Mouse (Mus musculus) hindbrain, embryonic 10.5 days (tissue): ENCODE measurements around the gene Cldn3. TPM values are rescaled to one million over a fixed set of nuclear protein-coding genes. Genes with fewer than 3 reads are reported as not detected.
"Not testable (repeated sequence)": the region's sequence is repeated elsewhere in the genome, so short reads cannot be mapped to it uniquely, and the experiment has no call there.

ENCODE experiments used
- DNase-seq: peaks from one replicate; pipeline ENCODE4 v3.0.0-alpha.2; 2017; ENCODE audit warnings: low spot score
- H3K27ac ChIP-seq: fragments of 300-500 bp; sonication (generic); 2 replicates; pipeline ENCODE4 v1.5.1; 2016; ENCODE audit warnings: mild to moderate bottlenecking, moderate library complexity
- H3K27me3 ChIP-seq: fragments of 300-500 bp; sonication (generic); 2 replicates; pipeline ENCODE4 v1.6.1; 2016; ENCODE audit warnings: mild to moderate bottlenecking; ENCODE audit not compliant: poor library complexity, insufficient read depth, severe bottlenecking
- H3K36me3 ChIP-seq: fragments of 300-500 bp; sonication (generic); 2 replicates; pipeline ENCODE4 v1.6.1; 2016; ENCODE audit warnings: mild to moderate bottlenecking, moderate library complexity
- H3K4me1 ChIP-seq: fragments of 300-500 bp; sonication (generic); replicated peaks from 2 replicates; pipeline ENCODE4 v1.6.1; 2016; ENCODE audit warnings: mild to moderate bottlenecking
- H3K4me3 ChIP-seq: fragments of 300-500 bp; sonication (generic); 2 replicates; pipeline ENCODE4 v1.5.1; 2016; ENCODE audit warnings: mild to moderate bottlenecking, moderate library complexity
- H3K9me3 ChIP-seq: fragments of 300-500 bp; sonication (generic); 2 replicates; pipeline ENCODE4 v1.6.1; 2016; ENCODE audit warnings: mild to moderate bottlenecking, moderate library complexity
- WGBS: fragments of 180-500 bp; shearing (Covaris S2); methylation state at CpG from one replicate; pipeline ENCODE4 v1.1.7; 2016; 5-methylcytosine and 5-hydroxymethylcytosine counted together
- polyA plus RNA-seq: library from polyadenylated mRNA; unstranded; fragments of >200 nt; fragmentation: Nextera tagmentation; extraction: Ambion mirVana; gene quantifications from 2 replicates; pipeline ENCODE4 v1.2.1, GENCODE M21; 2016

Gene Cldn3
- polyA plus RNA-seq, 1 experiment from 2014 or later: 7.9 TPM

DNA sequence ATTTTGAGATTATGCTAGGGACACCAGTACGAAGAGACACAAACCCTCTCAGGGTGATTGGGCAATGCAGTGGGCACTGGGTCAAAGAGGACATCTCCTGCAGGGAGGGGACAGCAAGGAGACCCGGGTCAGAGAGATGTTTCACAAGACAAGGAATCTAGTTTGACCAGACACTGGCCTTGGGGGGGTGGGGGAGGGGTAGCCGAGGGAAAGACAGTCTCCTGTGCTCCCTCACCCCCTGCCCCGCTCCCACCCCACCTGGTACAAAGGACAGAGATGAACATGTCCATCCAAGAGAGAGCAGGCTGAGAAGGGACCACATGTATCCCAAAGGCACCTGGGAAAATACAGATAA, 38.0 kb upstream of the Cldn3 start:
- Histone ChIP-seq H3K4me3 (no peak overlapping the region), H3K9me3 (no peaks in the 10 kb centered on the region), H3K27ac (no peak overlapping the region), H3K27me3 (peaks cover 58% of the 10 kb centered on the region), H3K4me1 (peaks cover 30% of the 10 kb centered on the region), H3K36me3 (no peaks in the 10 kb centered on the region)
- no peak for DNase-seq
- 70% methylated on average over 4 of the region's 4 CpGs for WGBS

DNA sequence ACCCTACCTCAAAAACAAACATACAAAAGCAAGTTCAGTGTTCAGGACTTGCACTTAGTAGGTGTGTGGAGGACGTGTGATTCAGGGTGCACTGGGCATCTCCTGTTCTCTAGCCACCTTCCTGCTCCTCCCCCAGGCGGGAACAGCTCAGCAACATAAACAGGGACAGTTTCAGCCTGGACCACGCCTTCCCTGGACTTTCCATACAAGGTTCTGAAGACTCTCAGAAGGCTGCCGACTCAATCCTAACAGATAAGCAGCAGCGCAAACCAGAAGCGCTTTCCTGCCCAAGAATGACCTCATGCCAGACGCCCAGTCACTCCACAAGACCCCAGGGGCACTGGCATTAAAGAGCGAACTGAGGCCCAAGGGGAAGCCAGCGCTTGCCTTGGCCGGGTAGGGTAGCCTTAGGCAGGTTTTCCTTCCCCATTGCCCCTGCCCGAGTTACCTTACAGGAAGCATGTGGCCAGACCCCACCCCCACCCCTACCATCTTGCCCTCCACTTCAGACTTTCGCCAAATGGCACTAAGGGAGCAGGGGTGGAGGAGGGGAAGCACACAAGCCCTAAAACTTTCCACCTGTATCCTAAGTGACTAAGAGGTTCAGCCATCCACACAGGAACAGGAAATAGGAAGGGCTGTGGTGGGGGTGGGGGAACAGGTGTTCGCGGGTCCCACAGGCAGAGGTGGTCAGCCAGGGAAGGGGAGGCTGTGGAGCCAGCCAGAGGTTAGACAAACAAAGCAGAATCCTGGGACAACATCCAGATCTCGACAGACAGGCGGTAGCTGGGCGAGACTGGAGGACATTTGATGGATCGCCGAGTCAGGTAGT, 34.7 kb upstream of the Cldn3 start:
- peak overlapping the region; percentile 36; the same call in 1 of the 2 replicates for H3K27ac ChIP-seq
- H3K27me3 ChIP-seq: peaks cover 35% of the 10 kb centered on the region
- 43% methylated on average over 19 of the region's 19 CpGs for WGBS
- no peak for DNase-seq
- peaks cover 22% of the 10 kb centered on the region for H3K4me1 ChIP-seq
- H3K4me3 ChIP-seq: no peak overlapping the region
- no peaks in the 10 kb centered on the region for H3K36me3 ChIP-seq
- no peaks in the 10 kb centered on the region for H3K9me3 ChIP-seq

DNA sequence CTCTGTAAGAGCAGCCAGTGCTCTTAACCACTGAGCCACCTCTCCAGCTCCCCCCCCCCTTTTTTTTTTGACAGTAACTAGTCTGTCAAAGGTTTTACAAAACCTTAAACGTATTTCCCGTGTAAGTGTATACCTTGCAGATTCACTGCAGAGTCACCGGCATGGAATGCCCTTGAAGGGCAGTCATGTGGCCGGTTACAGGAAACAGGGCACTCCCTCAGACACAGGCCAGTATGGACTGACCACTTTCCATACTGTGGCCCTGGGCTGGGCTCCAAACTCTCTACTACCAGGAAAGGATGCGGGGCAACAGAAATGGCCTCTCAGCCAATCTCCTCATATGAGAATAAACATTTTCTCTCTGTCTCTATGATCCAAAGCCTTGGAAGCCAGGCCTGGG, 30.5 kb upstream of the Cldn3 start:
- H3K4me3 ChIP-seq: no peak overlapping the region
- peaks cover 10% of the 10 kb centered on the region for H3K4me1 ChIP-seq
- no peaks in the 10 kb centered on the region for H3K36me3 ChIP-seq
- WGBS: 85% methylated on average over 5 of the region's 5 CpGs
- no peaks in the 10 kb centered on the region for H3K9me3 ChIP-seq
- peaks cover 8% of the 10 kb centered on the region; the same call in 1 of the 2 replicates for H3K27me3 ChIP-seq
- H3K27ac ChIP-seq: no peak overlapping the region
- no peak for DNase-seq

GRCm38 (mm10) chr5:134959114-134959513, 26.9 kb upstream of the Cldn3 start:
- no peaks in the 10 kb centered on the region for H3K36me3 ChIP-seq
- H3K9me3 ChIP-seq: no peaks in the 10 kb centered on the region
- 85% methylated on average over 7 of the region's 7 CpGs for whole genome bisulfite sequencing
- no peaks in the 10 kb centered on the region for H3K27me3 ChIP-seq
- no peak for DNase-seq
- peaks cover 4% of the 10 kb centered on the region; the same call in 1 of the 2 replicates for H3K4me1 ChIP-seq
- H3K27ac ChIP-seq: no peak overlapping the region
- H3K4me3 ChIP-seq: no peak overlapping the region

- H3K27ac ChIP-seq: no peak overlapping the region
- 72% methylated on average over 2 of the region's 2 CpGs for WGBS
- H3K4me1 ChIP-seq: peaks cover 6% of the 10 kb centered on the region; the same call in 1 of the 2 replicates
- no peaks in the 10 kb centered on the region for H3K36me3 ChIP-seq
- no peaks in the 10 kb centered on the region for H3K9me3 ChIP-seq
- no peaks in the 10 kb centered on the region for H3K27me3 ChIP-seq
- DNase-seq: no peak
- H3K4me3 ChIP-seq: no peak overlapping the region
These were observed 25.6 kb upstream of the Cldn3 start for GRCm38 (mm10) chr5:134960430-134960829.

- 94% methylated on average over 2 of the region's 2 CpGs for WGBS
- peaks cover 17% of the 10 kb centered on the region for H3K4me1 ChIP-seq
- H3K27me3 ChIP-seq: peaks cover 8% of the 10 kb centered on the region; the same call in 1 of the 2 replicates
These were observed 24.5 kb upstream of the Cldn3 start for GRCm38 (mm10) chr5:134961519-134961918.

DNA sequence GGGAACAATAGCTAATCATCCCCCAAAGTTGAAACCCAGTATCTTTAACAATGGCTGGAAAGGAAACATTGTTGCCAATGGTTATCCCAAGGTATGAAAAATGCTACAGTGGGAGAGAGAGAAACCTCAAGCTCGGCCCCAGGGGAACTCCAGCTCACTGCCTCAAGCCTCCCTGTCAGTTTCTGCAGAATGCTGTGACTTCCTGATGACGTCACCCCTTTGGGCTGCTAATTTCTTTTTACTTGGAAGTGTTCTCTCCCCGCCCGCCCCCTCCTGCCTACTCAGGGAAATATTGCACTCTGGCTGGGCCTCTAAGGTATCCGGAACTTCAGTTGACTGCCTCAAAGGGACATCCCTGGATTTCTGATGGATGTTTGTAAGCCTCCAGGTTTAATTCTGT, 22.5 kb upstream of the Cldn3 start:
- Histone ChIP-seq H3K27me3 (peaks cover 20% of the 10 kb centered on the region; the same call in 1 of the 2 replicates), H3K4me3 (no peak overlapping the region), H3K27ac (no peak overlapping the region), H3K36me3 (no peaks in the 10 kb centered on the region), H3K4me1 (peaks cover 30% of the 10 kb centered on the region), H3K9me3 (no peaks in the 10 kb centered on the region)
- DNase-seq: no peak
- 46% methylated on average over 5 of the region's 5 CpGs for WGBS

More at GRCm38 (mm10) chr5:134961519-134961918, 24.5 kb upstream of the Cldn3 start:
- Histone ChIP-seq H3K9me3 (no peaks in the 10 kb centered on the region), H3K27ac (no peak overlapping the region), H3K4me3 (no peak overlapping the region), H3K36me3 (no peaks in the 10 kb centered on the region)
- no peak for DNase-seq

GRCm38 (mm10) chr5:134964655-134965054, 21.4 kb upstream of the Cldn3 start:
- Histone ChIP-seq H3K27me3 (peaks cover 20% of the 10 kb centered on the region; the same call in 1 of the 2 replicates), H3K4me1 (peaks cover 30% of the 10 kb centered on the region)
- H3K9me3 ChIP-seq, H3K4me3 ChIP-seq, H3K36me3 ChIP-seq, DNase-seq, H3K27ac ChIP-seq: not testable (repeated sequence)

- H3K4me1 ChIP-seq: peaks cover 30% of the 10 kb centered on the region
- no peaks in the 10 kb centered on the region for H3K36me3 ChIP-seq
- DNase-seq: peak; percentile 73
- no peak overlapping the region for H3K27ac ChIP-seq
- peak overlapping the region; percentile 42 for H3K4me3 ChIP-seq
- 5% methylated on average over 10 of the region's 10 CpGs for WGBS
- no peaks in the 10 kb centered on the region for H3K9me3 ChIP-seq
- H3K27me3 ChIP-seq: peaks cover 20% of the 10 kb centered on the region; the same call in 1 of the 2 replicates
These were observed 20.6 kb upstream of the Cldn3 start for GRCm38 (mm10) chr5:134965473-134965851.

DNA sequence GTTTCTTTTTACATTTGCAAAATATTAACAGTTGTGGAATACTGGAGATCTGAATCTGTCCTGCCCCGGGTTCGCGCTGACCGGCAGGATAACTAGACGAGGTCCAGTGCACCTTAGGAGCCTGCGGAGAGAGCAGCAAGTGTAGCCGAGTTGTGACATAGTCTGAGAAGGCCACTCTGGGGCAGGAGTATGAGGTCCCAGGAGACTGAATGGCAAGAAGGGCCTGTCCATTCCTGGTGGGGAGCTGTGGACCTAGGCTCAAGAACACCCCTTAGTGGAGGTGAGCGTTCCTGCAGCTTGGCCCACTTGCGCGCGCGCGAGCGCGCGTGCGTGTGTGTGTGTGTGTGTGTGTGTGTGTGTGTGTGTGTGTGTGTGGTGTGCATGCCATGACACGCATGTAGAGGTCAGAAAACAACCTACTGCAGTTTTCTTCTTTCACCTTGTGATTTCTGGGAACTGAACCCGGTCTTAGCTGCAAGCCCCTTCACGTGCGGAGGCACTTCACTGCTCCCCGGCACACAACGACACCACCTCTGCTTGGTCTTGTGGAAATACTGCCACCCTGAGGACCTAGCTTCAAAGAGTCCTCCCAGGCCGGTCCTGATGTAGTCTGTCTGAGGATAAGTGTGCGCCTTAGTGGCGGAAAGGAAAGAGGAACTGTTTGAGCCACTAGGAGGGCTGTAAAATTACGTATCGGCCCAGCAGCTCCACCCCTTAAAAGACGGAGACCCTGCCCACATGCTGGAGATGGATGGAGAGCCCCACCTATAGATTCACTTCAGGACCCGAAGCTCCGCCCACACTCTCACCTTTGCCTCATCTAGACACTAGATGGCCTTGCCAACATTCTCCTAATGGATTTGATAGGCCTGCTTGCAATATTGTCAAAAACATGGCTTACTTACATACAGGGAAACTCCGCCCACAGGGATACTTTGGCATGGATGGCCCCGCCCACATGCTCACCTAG, 19.9 kb upstream of the Cldn3 start:
- H3K4me1 ChIP-seq: peaks cover 30% of the 10 kb centered on the region
- H3K36me3 ChIP-seq: no peaks in the 10 kb centered on the region
- H3K27me3 ChIP-seq: peaks cover 20% of the 10 kb centered on the region; the same call in 1 of the 2 replicates
- 4% methylated on average over 33 of the region's 33 CpGs for WGBS
- H3K4me3 ChIP-seq: peak overlapping the region; percentile 42
- H3K9me3 ChIP-seq: no peaks in the 10 kb centered on the region
- peak; percentile 47 for DNase-seq
- H3K27ac ChIP-seq: peak overlapping the region; percentile 30; the same call in 1 of the 2 replicates

DNA sequence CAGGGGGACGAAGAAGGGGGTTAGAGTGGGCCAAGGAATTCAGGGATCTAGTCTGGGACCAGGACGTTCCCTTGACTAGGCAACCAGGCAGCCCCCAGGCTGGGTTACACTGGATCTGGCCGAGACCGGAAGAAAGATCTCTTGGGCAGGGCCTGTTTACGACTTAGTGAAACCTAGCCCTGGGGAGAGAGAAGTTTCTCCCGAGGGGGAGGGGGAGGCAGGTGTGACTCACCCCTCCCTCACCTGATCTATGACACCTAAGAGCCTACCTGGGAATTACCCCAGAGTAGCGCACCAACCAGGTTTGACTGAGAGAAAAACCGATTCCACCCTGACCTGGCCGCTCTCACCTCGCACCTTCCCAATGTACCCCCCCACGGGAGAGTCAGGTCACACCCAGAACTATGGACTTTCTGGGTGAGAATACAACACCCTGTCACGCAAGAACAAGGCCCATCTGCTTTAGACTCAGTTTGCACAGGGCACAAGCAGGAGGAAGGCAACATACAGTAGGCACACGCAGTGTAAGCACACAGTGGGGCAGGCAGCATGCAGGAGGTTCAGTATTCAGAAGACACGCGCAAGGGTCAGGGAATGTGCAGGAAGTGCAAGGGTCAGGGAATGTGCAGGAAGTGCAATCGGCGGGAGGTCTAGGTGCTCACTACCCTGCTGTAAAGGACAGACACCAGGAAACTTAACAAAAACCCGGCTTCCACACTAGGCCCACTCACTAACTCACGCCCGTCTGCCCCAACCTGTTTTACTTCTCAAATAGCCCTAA, 18.7 kb upstream of the Cldn3 start:
- Histone ChIP-seq H3K27me3 (peaks cover 20% of the 10 kb centered on the region; the same call in 1 of the 2 replicates), H3K4me3 (no peak overlapping the region), H3K4me1 (peaks cover 30% of the 10 kb centered on the region), H3K36me3 (no peaks in the 10 kb centered on the region), H3K27ac (peak overlapping the region; percentile 64; the same call in 1 of the 2 replicates), H3K9me3 (no peaks in the 10 kb centered on the region)
- DNase-seq: no peak
- 71% methylated on average over 20 of the region's 20 CpGs for WGBS

DNA sequence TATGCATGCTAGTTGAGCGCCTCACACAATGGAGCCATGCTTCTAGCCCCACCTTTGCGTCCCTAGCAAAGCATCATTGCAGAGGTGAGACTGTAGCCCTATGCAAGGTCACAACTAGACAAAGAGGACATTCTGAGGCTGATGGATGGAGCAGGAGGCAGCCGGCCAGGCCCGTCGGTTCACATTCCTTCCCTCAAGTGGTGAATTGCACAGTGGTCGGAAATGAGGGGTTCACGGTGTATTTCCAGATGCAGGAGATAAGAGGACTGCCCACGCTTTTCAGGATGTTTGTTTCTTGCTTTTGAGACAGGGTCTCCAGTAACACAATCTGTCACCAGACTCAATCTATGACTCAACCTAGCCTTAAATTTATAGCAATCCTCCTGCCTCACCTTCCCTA, 15.3 kb upstream of the Cldn3 start:
- no peak overlapping the region for H3K4me3 ChIP-seq
- no peak for DNase-seq
- no peaks in the 10 kb centered on the region for H3K36me3 ChIP-seq
- H3K27ac ChIP-seq: no peak overlapping the region
- WGBS: 74% methylated on average over 8 of the region's 8 CpGs
- H3K9me3 ChIP-seq: no peaks in the 10 kb centered on the region
- H3K27me3 ChIP-seq: peaks cover 20% of the 10 kb centered on the region; the same call in 1 of the 2 replicates
- H3K4me1 ChIP-seq: peaks cover 21% of the 10 kb centered on the region
